Mouse (Mus musculus) myocyte (in vitro differentiated cells): Measurements from ENCODE around the gene Irf2bp2.

Experiments
- E2F4 ChIP-seq: IDR thresholded peaks from one replicate; pipeline ENCODE4 v1.6.1; 2011; ENCODE audit warnings: mild to moderate bottlenecking, control low read depth, moderate library complexity; ENCODE audit not compliant: insufficient read depth
- POLR2A ChIP-seq: IDR thresholded peaks from one replicate; pipeline ENCODE4 v1.6.1; 2011; ENCODE audit warnings: low read depth, mild to moderate bottlenecking, control low read depth, moderate library complexity; ENCODE audit not compliant: insufficient read length
- POLR2AphosphoS2 ChIP-seq: IDR thresholded peaks from one replicate; pipeline ENCODE4 v1.6.1; 2011; ENCODE audit warnings: low read depth, control low read depth; ENCODE audit not compliant: insufficient read length
- SRF ChIP-seq: IDR thresholded peaks from one replicate; pipeline ENCODE4 v1.6.1; 2011; ENCODE audit warnings: low read depth; ENCODE audit not compliant: control insufficient read depth, insufficient read length
- TCF12 ChIP-seq: IDR thresholded peaks from one replicate; pipeline ENCODE4 v1.6.1; 2011; ENCODE audit warnings: mild to moderate bottlenecking, control low read depth; ENCODE audit not compliant: poor library complexity, insufficient read depth, severe bottlenecking
- USF1 ChIP-seq: IDR thresholded peaks from one replicate; pipeline ENCODE4 v1.6.1; 2011; ENCODE audit warnings: low read depth, mild to moderate bottlenecking, control low read depth, moderate library complexity

DNA sequence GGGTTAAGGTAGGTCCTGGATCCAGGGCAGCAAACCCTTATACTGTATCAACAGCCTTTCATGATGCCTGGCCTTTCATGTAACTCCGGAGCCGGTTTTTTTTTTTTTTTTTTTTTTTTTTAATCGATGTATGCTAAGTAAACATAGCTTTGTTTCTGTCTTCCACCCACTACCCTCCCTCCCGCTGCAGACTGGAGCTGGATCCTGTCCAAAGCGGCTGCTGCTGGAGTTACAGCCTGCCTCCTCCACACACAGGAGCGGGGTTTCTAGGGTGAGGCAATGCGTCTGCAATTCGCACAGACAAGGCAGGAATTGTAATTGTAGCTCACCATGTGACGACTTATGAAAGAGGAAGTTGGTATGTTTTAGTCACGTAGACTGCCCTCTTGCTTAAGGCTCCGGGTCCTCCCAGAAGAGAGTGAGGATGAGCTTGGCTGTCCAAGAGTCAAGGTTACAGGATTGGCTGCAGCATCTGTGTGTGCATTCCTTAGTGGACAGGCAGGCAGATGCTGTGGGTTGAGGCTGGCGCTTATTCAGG is 2.4 kb upstream of the Irf2bp2 start:
- TF ChIP-seq POLR2A (peak; percentile 57), POLR2AphosphoS2 (peak; percentile 23), TCF12 (peak; percentile 29), USF1 (peak; percentile 87), SRF (no peak), E2F4 (no peak)
